Mouse (Mus musculus) adrenal gland, postnatal 4 days (tissue): ENCODE measurements around the gene Tas2r138. TPM values are rescaled to one million over a fixed set of nuclear protein-coding genes. Genes with fewer than 3 reads are reported as not detected.
"Not testable (repeated sequence)": the region's sequence is repeated elsewhere in the genome, so short reads cannot be mapped to it uniquely, and the experiment has no call there.

Source experiments
- DNase-seq, 2 experiments: peaks; one replicate each; pipeline ENCODE4 v3.0.0; 2021 to 2022; ENCODE audit warnings: low spot score in 2 of 2, mixed read lengths in 2 of 2
- long read RNA-seq, 2 experiments: library from polyadenylated mRNA; stranded (forward); transcript quantifications; one replicate each; pipeline ENCODE4 v2.0.0; 2021
- total RNA-seq, 2 experiments: library from RNA; stranded (reverse); gene quantifications; 2 replicates each; pipeline ENCODE4 v1.2.3; 2021

The Tas2r138 gene
- not detected for total RNA-seq
- long read RNA-seq, experiment 1, result 0 reads
- long read RNA-seq, experiment 2, result 0 reads

DNA sequence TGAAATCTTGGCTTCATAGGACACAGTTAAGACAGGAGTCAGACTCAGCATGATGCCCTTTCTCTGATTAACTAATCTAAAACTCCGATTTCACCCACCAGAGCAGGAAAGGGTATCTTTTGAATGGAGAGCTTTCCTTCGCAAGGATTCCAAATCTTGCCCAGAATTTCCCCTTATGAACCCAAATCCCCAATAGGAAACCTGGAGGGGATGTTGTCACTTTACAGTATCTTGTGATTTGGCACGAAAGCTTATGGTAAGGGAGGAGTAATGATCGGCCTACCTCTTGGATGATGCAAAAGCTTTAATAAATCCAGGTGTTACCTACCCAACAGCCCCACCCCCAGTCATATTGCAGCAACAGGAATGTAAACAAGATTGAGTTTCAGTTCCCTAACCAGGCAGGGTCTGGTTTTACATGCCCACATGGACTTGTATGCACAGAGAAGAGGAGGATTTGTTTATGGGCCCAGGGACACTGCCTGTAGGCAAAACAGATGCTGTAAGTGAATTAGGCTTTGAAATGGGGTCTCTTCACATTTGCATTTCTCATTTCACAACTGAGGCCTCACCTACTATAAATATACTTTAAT lies at the start of gene Tas2r138:
Tas2r138 (minus strand) TSS at position 51 of the 593 bp plus-strand sequence.
- DNase-seq, result no peak

DNA sequence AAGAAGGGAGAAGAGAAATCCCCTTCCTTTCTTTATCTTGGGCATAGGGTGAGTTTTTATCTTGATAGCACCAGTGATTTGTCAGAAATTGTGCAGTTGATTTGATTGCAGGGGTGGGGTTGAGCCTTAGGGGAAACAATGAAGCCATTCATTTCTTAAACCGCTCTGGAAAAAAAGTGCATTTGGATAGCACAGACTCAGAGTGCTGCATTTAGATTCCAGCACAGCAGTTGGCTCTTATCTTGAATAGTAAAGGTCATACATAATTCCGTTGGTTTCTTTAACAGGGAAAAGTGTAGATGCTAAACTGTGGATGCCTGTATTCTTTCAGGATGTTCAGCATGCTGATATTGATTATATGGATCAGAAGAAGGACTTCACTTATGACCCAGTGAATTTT lies 47.8 kb upstream of the Tas2r138 start:
- no peak for DNase-seq

- no peak for DNase-seq
These were observed 37.8 kb upstream of the Tas2r138 start for GRCm38 (mm10) chr6:40650953-40651352.

- no peak for DNase-seq
These were observed 32.6 kb upstream of the Tas2r138 start for GRCm38 (mm10) chr6:40645701-40646100.

- no peak for DNase-seq
These were observed 27.8 kb upstream of the Tas2r138 start for GRCm38 (mm10) chr6:40640710-40641538.

DNA sequence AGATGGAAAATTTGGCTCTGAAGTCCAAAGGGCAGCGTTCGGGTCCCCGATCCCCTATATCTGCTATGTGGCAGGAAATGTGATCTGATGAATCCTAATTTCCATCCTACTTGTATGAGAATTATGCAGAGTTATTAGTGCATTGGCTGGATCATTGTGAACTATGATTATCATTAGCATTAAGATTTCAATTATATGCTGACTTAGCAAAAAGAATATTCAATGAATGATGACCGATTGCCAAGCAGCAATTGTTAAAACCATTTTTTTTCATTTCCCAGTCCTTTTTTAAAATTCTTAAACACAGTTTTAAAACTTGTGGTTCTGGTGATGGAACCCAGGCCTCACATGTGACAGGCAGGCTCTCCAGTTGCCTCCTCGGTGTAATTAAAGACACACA lies 24.6 kb upstream of the Tas2r138 start:
- no peak for DNase-seq

DNA sequence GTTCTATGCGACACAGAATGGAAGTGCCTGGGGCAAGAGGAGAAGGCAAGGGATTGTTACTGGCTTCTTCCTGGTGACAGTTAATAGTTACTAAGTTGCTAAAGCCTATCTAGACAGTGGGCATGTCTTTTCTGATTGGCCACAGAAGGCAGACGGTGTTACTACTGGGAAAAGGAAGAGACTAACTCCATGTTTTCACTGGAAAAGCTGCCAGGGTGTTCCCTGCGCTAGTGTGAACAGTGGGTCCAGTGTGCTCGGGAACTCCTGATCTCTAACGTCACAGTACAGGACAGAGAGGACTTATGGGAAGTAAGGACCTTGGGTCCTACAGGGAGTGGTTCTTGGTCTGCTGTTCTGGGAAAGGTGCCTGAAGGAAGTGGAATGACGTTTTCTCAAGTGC lies 22.4 kb upstream of the Tas2r138 start:
- DNase-seq, result no peak

DNA sequence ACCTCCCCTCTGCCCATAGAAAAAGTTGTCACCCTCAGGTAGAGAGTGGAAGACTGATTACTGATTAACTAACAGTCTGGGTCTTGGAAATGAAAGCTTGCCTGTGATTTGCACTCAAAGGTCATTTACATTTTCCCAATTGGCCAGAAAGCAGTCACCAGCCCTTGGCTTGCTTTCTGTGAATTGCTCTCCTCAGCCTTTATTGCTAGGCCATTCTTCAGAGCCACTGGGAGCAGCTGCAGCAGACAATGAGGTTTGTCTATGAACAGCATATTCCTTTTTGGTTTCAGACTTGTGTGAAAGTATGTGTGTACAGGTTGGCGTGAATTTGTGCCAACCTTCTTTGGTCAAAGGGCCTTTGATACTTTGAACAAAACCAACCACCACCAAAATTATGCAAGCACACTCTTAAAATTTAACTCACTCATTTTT lies 21.5 kb upstream of the Tas2r138 start:
- DNase-seq, result no peak

GRCm38 (mm10) chr6:40628406-40629000 lies 15.4 kb upstream of the Tas2r138 start, which contains the start of gene Mgam:
Gene Mgam (plus strand): TSS chr6:40628831.
- DNase-seq, result no peak

- DNase-seq, result no peak
These were observed 13.0 kb upstream of the Tas2r138 start for GRCm38 (mm10) chr6:40626111-40626510.

GRCm38 (mm10) chr6:40617965-40618364 lies 4.9 kb upstream of the Tas2r138 start:
- DNase-seq, result peak; percentile 27 to 32

GRCm38 (mm10) chr6:40610244-40610643 lies 2.9 kb downstream of the Tas2r138 start:
- no peak for DNase-seq

GRCm38 (mm10) chr6:40607431-40607830 lies 5.7 kb downstream of the Tas2r138 start:
- no peak for DNase-seq

- not testable (repeated sequence) for DNase-seq
These were observed 14.6 kb downstream of the Tas2r138 start for GRCm38 (mm10) chr6:40598546-40598945.

- DNase-seq, result no peak
These were observed 18.1 kb downstream of the Tas2r138 start for GRCm38 (mm10) chr6:40594804-40595550.

DNA sequence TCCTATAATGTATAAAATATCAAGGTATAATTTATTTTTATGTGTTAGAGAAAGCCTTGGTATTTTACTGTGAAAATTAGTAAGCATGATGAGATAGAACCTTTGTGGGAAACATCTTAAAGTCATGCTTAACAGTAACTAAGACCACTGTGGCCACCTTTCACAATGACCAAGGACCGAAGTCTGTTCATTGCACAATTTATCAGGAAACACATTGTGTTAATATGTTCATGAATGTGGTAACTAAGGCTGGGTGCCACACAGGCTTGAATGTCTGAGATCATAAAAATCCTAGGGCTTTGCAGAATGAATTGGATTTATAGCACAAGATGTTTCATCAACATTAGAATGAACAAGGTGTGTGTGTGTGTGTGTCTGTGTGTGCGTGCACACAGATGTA lies 24.8 kb downstream of the Tas2r138 start:
- DNase-seq, result no peak

DNA sequence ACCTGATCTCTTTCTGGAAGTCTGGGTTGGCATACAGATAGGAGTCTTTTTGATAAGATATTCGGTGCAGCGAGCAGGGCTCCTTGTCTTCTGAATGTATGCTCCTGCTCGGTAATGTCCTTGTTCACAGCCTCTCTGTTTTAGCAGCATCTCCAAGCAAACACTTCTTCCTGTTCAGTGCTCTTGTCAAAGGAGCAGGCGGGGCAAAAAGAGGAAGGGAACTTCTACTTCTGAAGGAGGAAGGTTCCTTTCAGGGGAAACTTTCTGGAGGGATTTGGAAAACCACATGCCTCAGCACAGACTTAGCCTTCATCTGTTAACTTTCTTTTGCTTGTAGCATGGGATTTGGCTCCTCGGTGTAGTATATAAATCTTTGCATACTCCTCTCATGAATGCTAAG lies 27.5 kb downstream of the Tas2r138 start, which contains the start of gene Clec5a:
Clec5a (minus strand) TSS at position 177 of the 400 bp plus-strand sequence.
- no peak for DNase-seq

GRCm38 (mm10) chr6:40584336-40584735 lies 28.8 kb downstream of the Tas2r138 start:
- no peak for DNase-seq

- DNase-seq, result no peak
These were observed 36.8 kb downstream of the Tas2r138 start for GRCm38 (mm10) chr6:40576305-40576704.

- no peak for DNase-seq
These were observed 39.5 kb downstream of the Tas2r138 start for GRCm38 (mm10) chr6:40573618-40574017.

- DNase-seq, result no peak
These were observed 43.9 kb downstream of the Tas2r138 start, which contains the start of gene Olfr460 for GRCm38 (mm10) chr6:40569187-40569586. Gene Olfr460 (plus strand): TSS chr6:40569487.
